Mouse (Mus musculus) testis, postnatal 10 days (tissue): Measurements from ENCODE around the gene Setd5.

ENCODE experiments used
- DNase-seq: peaks from one replicate; pipeline ENCODE4 v3.0.0; 2021; ENCODE audit warnings: low spot score

The Setd5 gene

DNA sequence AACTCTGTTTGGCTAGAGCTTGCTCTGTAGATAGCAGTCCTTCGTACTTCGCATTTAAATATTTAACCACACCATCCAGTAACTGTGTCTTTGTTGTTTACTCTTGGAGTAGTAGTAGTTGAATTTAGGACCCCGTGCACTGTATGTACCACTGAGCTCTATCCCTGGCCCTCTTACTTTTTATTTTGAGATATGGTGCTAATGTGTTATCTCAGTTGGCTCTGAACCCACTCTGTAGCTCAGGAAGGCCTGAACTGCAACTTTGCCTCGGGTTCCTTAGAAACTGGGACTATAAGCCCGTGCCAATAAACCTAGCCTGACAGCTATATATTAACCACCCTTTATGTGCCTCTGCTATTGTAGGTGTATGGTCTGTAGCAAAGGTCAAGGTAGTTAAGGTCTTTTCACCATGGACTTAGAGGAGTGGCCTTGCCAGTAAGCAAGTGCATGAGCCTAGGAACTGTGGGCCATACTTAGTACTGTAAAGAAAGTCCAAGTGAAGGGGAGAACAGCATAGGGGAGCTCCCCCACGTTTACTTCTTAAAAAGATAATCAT lies 22.5 kb upstream of the Setd5 start:
- no peak for DNase-seq

DNA sequence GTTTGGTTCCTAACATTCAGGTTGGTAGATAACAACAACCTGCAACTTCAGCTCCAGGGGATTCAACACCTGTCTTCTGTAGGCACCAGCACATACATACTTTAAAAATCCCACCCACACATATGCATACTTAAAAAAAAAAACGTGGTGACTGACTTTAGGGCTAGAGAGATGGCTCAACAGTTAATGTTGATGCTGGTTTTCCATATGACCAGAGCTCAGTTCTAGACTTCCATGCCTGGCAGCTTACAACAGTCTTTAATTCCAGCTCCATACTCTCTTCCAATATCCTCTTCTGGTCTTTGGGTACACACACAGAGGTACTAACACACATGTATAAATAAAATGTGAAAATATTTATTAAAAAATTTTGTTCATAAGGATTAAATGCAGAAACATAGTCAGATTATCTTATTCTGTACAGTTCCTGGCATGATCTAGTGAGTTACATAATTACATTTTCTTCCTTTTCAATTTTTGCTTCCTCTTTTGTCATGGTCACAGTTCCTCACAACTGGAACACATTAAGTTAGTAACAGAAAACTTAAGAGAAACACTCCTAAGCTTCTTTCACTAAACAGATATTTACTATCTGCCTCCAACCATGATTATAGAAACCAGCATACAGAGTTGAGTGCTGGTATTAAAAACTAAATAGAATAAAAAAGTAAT lies 16.1 kb upstream of the Setd5 start:
- no peak for DNase-seq

GRCm38 (mm10) chr6:113062253-113062652 lies 14.9 kb upstream of the Setd5 start:
- DNase-seq = no peak

DNA sequence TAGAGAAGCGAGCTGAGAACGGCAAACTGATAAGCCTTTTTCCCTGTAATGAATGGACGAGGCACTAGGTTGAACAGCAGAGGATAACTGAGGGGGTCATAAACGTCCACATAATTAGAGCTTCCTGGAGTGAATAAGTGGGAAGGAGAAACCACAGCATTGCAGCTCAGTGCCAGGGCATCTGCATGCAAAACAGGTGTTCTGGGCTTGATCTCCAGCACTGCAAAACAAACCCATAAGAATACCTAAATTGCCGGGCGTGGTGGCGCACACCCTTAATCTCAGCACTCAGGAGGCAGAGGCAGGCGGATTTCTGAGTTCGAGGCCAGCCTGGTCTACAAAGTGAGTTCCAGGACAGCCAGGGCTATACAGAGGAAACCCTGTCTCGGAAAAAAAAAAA lies 13.8 kb upstream of the Setd5 start:
- DNase-seq = no peak

GRCm38 (mm10) chr6:113065186-113065585 lies 12.0 kb upstream of the Setd5 start:
- no peak for DNase-seq

DNA sequence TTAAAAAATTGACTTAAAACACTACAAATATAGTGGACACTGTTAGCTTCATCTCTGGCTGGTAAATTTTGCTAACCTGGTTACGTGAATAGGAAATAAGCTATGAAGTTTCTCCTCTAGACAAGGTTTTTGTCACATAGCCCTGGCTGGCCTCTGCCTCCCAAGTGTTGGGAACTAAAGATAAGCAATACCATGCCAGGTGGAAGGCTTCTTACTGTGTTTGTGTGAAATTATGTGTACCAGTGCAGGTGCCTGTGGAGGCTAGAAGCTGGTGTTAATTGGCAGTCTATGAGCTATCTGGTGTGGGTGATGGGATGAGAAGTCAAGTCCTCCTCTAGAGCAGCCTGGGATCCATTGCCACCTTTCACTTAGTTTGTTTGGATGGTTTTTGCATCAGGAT lies 8.0 kb upstream of the Setd5 start:
- DNase-seq = no peak

GRCm38 (mm10) chr6:113075261-113075660 lies 1.9 kb upstream of the Setd5 start:
- no peak for DNase-seq

GRCm38 (mm10) chr6:113076012-113076685 lies 1.0 kb upstream of the Setd5 start:
- peak; percentile 98 for DNase-seq

DNA sequence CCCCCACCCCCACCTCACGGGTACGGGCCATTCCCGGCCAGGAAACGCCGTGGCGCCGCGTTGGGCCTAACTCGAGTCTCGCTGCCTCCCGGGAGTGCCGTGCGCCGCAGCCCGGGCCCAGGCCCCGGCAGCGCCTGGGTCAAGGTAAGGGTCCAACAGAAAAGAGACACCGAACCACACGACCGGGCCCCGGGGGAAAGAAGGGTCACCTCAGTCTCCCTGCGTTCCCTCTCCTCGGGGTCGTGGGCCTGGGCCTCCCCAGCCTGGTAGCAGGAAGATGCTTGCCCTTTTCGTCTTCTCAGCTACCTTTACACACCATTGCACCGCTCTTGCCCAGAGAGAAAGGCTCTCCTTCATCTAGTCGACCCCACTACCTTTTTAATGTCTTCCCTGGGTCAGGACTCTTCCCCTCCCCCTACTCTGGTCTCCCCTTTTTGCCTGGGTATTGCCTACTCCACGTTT lies 435 bp downstream of the Setd5 start:
- no peak for DNase-seq

DNA sequence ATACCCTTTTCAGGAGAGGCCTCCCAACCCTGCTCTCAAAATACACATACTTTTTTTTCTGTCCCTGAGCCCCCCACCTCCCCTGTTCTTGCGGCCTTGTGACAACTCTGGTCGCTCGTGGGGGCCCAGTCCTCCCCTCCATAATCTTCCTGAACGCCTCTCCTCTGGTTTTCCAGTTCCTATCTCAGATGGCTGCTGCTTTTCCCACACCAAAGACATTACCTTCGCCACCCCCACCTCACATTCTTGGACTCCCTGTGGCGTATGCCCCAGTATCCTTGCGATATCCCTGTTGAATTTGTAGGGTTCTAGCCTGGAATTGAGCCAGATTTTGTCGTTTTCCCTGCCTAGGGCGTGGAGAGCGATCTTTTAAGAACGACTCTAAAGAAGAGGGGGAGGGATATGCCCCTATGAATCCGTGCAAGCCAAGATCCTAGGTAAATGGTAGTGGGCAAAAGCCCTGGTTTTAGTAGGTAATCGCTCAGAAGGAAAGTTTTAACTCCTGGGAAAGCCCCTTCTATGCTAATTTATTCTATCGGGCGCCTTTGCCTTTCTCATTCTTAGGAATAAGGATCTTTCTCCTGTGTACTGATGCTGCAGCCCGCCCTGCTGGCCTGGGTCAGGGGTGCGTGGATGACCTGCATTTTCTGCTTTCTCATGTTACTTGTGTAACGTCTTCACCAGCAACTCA lies 1.0 kb downstream of the Setd5 start:
- peak; percentile 56 for DNase-seq

DNA sequence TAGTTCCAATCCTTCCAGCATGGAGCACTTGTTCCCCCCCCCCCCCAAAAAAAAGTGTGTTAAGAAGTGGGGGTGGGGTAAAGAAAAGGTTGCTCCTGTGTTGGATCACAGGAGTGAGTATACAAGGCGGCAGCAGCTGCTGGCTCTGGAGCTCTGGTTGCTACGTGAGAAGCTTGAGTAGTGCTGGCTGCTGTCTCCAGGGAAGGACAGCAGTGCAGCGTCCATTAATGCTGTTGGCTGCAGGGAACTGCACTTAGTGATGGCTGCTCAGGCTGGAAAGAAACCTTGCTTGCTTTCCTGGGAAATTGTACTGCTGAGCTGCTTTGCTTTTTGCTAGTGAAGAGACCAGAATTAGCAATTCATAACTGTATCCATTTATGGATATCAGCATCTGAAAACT lies 2.3 kb downstream of the Setd5 start:
- peak; percentile 44 for DNase-seq

DNA sequence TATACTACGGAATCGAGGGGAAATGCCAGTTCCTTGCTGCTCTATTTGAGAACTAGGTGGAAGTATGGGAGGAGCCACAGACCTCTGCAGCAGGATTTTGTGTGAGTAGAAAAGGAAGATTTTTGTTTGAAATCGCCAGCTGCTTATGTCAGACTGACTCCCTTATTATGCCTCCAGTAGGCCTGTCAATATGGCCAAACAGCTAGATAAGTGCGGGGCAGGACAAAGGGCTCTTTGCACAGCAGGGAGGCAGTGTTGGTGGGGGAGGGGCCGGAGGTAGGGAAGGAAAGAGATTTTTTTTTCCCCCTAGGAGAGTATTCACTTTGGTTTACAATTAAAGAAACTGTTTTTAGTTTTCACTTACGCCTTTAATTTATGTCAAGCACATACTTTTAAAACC lies 5.1 kb downstream of the Setd5 start:
- DNase-seq = peak; percentile 74

DNA sequence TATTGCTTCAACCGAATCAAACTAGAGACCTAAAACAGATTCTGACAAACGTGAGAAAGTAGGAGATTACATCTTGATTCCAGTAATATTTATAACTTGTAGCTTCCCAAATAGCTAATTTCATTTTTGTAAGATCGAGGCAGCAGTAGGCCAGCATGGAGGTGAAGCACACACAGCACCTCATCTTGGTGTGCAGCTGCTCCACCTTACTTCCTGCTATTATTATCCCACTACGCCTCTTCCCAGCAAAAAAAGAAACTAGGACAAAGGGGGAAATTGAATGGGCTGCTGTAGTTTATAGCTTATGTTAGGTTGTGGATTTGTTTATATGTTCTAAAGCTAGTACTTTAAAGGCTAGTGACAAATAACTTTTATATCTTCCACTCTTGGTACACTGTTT lies 7.4 kb downstream of the Setd5 start:
- DNase-seq = no peak

DNA sequence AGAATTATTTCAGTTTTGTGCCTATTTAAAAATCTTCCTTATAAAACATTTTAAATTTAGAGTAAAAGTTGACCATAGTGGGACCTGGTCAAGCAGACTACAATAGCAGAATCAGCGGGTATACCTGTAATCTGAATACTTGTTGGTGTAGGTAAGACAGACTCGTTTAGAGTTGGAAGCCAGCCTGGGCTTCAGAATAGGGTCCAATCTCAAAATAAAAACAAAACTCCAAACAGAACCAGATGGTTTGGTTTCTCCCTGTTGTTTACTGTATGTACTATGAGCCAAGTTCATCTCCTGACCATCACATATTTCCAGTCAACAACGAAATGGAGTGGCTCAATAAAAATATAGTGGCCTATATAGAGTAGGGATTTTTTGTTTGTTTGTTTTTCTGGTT lies 16.0 kb downstream of the Setd5 start:
- DNase-seq = no peak

- DNase-seq = no peak
These were observed 18.4 kb downstream of the Setd5 start for GRCm38 (mm10) chr6:113095547-113095946.

DNA sequence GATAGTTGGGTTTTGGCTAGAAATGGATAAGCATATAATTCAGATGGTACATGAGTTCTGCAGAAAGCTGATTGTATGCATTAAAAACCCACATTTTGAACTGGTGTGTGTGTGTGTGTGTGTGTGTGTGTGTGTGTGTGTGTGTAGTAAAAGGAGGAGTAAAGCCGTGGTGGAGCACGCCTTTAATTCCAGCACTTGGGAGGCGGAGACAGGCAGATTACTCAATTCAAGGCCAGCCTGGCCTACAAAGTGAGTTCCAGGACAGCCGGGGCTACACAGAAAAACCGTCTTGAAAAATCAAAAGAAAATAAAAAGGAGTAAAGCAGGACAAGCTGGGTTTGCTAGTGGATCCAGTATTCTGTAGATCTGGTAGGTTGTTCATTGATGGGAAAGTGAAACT lies 20.5 kb downstream of the Setd5 start:
- DNase-seq = no peak

- peak; percentile 79 for DNase-seq
These were observed 22.6 kb downstream of the Setd5 start for GRCm38 (mm10) chr6:113099640-113100289.

GRCm38 (mm10) chr6:113102541-113102940 lies 25.4 kb downstream of the Setd5 start:
- DNase-seq = no peak

DNA sequence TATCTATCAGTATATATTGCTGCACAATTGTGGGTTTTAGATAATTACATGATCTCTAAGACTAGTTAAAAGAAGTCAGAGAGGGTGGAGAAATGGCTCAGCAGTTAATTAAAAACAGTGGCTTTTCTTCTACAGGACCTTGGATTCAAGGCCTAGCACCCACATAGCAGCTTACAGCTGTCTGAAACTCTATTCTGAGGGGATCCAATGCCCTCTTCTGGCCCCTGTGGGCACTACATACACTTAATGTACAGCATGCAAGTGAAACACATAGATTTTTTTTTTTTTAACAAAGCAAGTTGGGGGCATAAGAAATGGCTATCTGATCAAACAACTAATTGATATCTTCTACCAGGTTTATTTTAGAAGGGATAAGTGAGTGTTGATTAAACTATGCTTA lies 26.6 kb downstream of the Setd5 start:
- DNase-seq = peak; percentile 64

DNA sequence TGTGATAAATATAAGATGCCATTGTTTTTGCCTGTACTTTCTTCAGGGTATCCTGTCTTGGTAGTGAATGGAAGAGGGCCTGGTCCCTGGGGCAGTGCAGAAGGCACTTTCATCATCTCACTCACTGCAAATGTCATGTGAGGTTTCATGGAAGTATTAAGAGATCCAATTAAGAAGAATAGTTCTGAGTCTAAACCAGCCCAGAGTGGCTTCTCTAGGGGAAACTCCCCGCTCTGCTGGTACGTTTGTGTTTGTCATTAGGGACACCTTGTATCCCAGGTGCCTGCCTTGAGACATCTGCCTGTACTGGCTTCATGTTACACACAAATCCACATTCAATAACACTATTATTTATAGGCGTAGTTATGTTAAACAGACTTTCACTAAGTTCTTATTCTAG lies 32.2 kb downstream of the Setd5 start:
- no peak for DNase-seq

GRCm38 (mm10) chr6:113109956-113110355 lies 32.8 kb downstream of the Setd5 start:
- DNase-seq = no peak

DNA sequence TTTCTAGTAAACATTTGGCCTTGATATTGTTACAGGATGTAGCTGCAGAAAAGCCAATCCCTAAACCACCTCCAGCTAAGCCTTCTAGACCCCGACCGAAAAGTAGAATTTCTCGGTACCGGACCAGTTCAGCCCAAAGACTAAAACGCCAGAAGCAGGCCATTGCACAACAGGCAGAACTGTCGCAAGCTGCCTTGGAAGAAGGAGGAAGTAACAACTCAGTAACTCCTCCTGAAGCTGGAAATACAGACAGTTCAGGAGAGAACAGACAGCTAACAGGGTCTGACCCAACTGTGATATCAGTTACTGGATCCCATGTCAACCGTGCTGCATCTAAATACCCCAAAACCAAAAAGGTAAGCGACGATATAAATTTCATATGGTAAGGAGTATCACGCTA lies 43.6 kb downstream of the Setd5 start:
- DNase-seq = no peak
